Mouse (Mus musculus): ENCODE measurements around the gene Cfap299. TPM values are rescaled to one million over a fixed set of nuclear protein-coding genes. Genes with fewer than 3 reads are reported as not detected.
"Not testable (repeated sequence)": the region's sequence is repeated elsewhere in the genome, so short reads cannot be mapped to it uniquely, and the experiment has no call there.

The Cfap299 gene
- total and polyA plus RNA-seq, 2 experiments from 2014 or later = 0.81 to 5.3 TPM

- Histone ChIP-seq H3K36me3 (ENCODE audit: insufficient read depth) (no peaks in the 10 kb centered on the region), H3K9me3 (ENCODE audit: low read length) (no peaks in the 10 kb centered on the region), H3K27ac (ENCODE audit: low read depth, low read length) (no peak overlapping the region), H3K4me1 (ENCODE audit: insufficient read depth) (no peaks in the 10 kb centered on the region), H3K4me2 (ENCODE audit: low read depth) (no peak overlapping the region), H3K9ac (no peak overlapping the region), H3K4me3 (ENCODE audit: low read depth, low read length) (no peak overlapping the region), H3K27me3 (ENCODE audit: insufficient read depth, low read length) (no peaks in the 10 kb centered on the region)
- DNase-seq (no peak), ATAC-seq (no peak)
- 93% methylated on average over 4 of the region's 4 CpGs for WGBS
- no peak for TF ChIP-seq CTCF (IDR thresholded peaks at IDR 0.05; ENCODE audit: low read depth)
Measured at GRCm38 (mm10) chr5:98300079-98300478, 29.0 kb upstream of the Cfap299 start.

GRCm38 (mm10) chr5:98305673-98306072, 23.4 kb upstream of the Cfap299 start:
- no peak overlapping the region for H3K4me2 ChIP-seq (ENCODE audit: low read depth)
- DNase-seq = no peak
- H3K36me3 ChIP-seq (ENCODE audit: insufficient read depth) = no peaks in the 10 kb centered on the region
- no peak for TF ChIP-seq CTCF (IDR thresholded peaks at IDR 0.05; ENCODE audit: low read depth)
- no peak for ATAC-seq
- no peaks in the 10 kb centered on the region for H3K27me3 ChIP-seq (ENCODE audit: insufficient read depth, low read length)
- H3K4me1 ChIP-seq (ENCODE audit: insufficient read depth) = no peaks in the 10 kb centered on the region
- WGBS = 92% methylated on average over 4 of the region's 4 CpGs
- H3K4me3 ChIP-seq (ENCODE audit: low read depth, low read length) = no peak overlapping the region
- H3K27ac ChIP-seq (ENCODE audit: low read depth, low read length) = no peak overlapping the region
- H3K9ac ChIP-seq = no peak overlapping the region
- no peaks in the 10 kb centered on the region for H3K9me3 ChIP-seq (ENCODE audit: low read length)

GRCm38 (mm10) chr5:98306528-98306927, 22.6 kb upstream of the Cfap299 start:
- Histone ChIP-seq H3K9me3 (ENCODE audit: low read length) (no peaks in the 10 kb centered on the region), H3K4me2 (ENCODE audit: low read depth) (no peak overlapping the region), H3K36me3 (ENCODE audit: insufficient read depth) (no peaks in the 10 kb centered on the region), H3K4me3 (ENCODE audit: low read depth, low read length) (no peak overlapping the region), H3K4me1 (ENCODE audit: insufficient read depth) (no peaks in the 10 kb centered on the region), H3K27me3 (ENCODE audit: insufficient read depth, low read length) (no peaks in the 10 kb centered on the region), H3K9ac (no peak overlapping the region), H3K27ac (ENCODE audit: low read depth, low read length) (no peak overlapping the region)
- WGBS = 38% methylated on average over 9 of the region's 9 CpGs
- peak; percentile 14 for DNase-seq
- TF ChIP-seq CTCF (IDR thresholded peaks at IDR 0.05; ENCODE audit: low read depth) = no peak
- ATAC-seq = no peak

GRCm38 (mm10) chr5:98326625-98327024, 2.5 kb upstream of the Cfap299 start:
- H3K36me3 ChIP-seq (ENCODE audit: insufficient read depth) = no peaks in the 10 kb centered on the region
- H3K4me2 ChIP-seq (ENCODE audit: low read depth) = no peak overlapping the region
- no peaks in the 10 kb centered on the region for H3K9me3 ChIP-seq (ENCODE audit: low read length)
- no peak for TF ChIP-seq CTCF (IDR thresholded peaks at IDR 0.05; ENCODE audit: low read depth)
- no peak overlapping the region for H3K9ac ChIP-seq
- no peak overlapping the region for H3K4me3 ChIP-seq (ENCODE audit: low read depth, low read length)
- 77% methylated on average over 2 of the region's 2 CpGs for WGBS
- DNase-seq (no peak), ATAC-seq (no peak)
- H3K4me1 ChIP-seq (ENCODE audit: insufficient read depth) = no peaks in the 10 kb centered on the region
- H3K27me3 ChIP-seq (ENCODE audit: insufficient read depth, low read length) = no peaks in the 10 kb centered on the region
- H3K27ac ChIP-seq (ENCODE audit: low read depth, low read length) = no peak overlapping the region

- not testable (repeated sequence) for H3K4me1 ChIP-seq (ENCODE audit: insufficient read depth); H3K9ac ChIP-seq; H3K36me3 ChIP-seq (ENCODE audit: insufficient read depth); H3K4me3 ChIP-seq (ENCODE audit: low read depth, low read length); ATAC-seq; H3K27me3 ChIP-seq (ENCODE audit: insufficient read depth, low read length); DNase-seq; H3K4me2 ChIP-seq (ENCODE audit: low read depth); H3K27ac ChIP-seq (ENCODE audit: low read depth, low read length); H3K9me3 ChIP-seq (ENCODE audit: low read length)
- WGBS = 91% methylated on average over 16 of the region's 16 CpGs
Measured at GRCm38 (mm10) chr5:98343751-98344150, 14.6 kb downstream of the Cfap299 start.

GRCm38 (mm10) chr5:98344581-98344980, 15.5 kb downstream of the Cfap299 start:
- 69% methylated on average over 2 of the region's 2 CpGs for WGBS
- DNase-seq (peak; percentile 71), ATAC-seq (no peak; the same call in 1 of the 2 replicates)
- no peaks in the 10 kb centered on the region for H3K27me3 ChIP-seq (ENCODE audit: insufficient read depth, low read length)
- no peaks in the 10 kb centered on the region for H3K9me3 ChIP-seq (ENCODE audit: low read length)
- TF ChIP-seq CTCF (IDR thresholded peaks at IDR 0.05; ENCODE audit: low read depth) = peak; percentile 67
- H3K9ac ChIP-seq = no peak overlapping the region
- H3K4me1 ChIP-seq (ENCODE audit: insufficient read depth) = no peaks in the 10 kb centered on the region
- no peak overlapping the region for H3K4me2 ChIP-seq (ENCODE audit: low read depth)
- H3K4me3 ChIP-seq (ENCODE audit: low read depth, low read length) = no peak overlapping the region
- H3K27ac ChIP-seq (ENCODE audit: low read depth, low read length) = no peak overlapping the region
- H3K36me3 ChIP-seq (ENCODE audit: insufficient read depth) = no peaks in the 10 kb centered on the region

GRCm38 (mm10) chr5:98346067-98346466, 17.0 kb downstream of the Cfap299 start:
- WGBS = 65% methylated on average over 7 of the region's 7 CpGs

GRCm38 (mm10) chr5:98348605-98349004, 19.5 kb downstream of the Cfap299 start:
- H3K4me1 ChIP-seq (ENCODE audit: insufficient read depth) = no peaks in the 10 kb centered on the region
- no peak overlapping the region for H3K4me3 ChIP-seq (ENCODE audit: low read depth, low read length)
- H3K27me3 ChIP-seq (ENCODE audit: insufficient read depth, low read length) = no peaks in the 10 kb centered on the region
- WGBS = 8% methylated on average over 8 of the region's 8 CpGs
- DNase-seq = peak; percentile 91
- no peak overlapping the region for H3K9ac ChIP-seq
- H3K36me3 ChIP-seq (ENCODE audit: insufficient read depth) = no peaks in the 10 kb centered on the region
- peak; percentile 97 for TF ChIP-seq CTCF (IDR thresholded peaks at IDR 0.05; ENCODE audit: low read depth)
- peak; percentile 74 for ATAC-seq
- peak overlapping the region; percentile 26; the same call in 1 of the 2 replicates for H3K4me2 ChIP-seq (ENCODE audit: low read depth)
- H3K9me3 ChIP-seq (ENCODE audit: low read length) = no peaks in the 10 kb centered on the region
- no peak overlapping the region for H3K27ac ChIP-seq (ENCODE audit: low read depth, low read length)

More at GRCm38 (mm10) chr5:98346067-98346466, 17.0 kb downstream of the Cfap299 start:
- no peak overlapping the region for H3K4me2 ChIP-seq (ENCODE audit: low read depth)
- ATAC-seq = no peak
- H3K4me1 ChIP-seq (ENCODE audit: insufficient read depth) = no peaks in the 10 kb centered on the region
- no peaks in the 10 kb centered on the region for H3K27me3 ChIP-seq (ENCODE audit: insufficient read depth, low read length)
- no peak overlapping the region for H3K27ac ChIP-seq (ENCODE audit: low read depth, low read length)
- H3K9ac ChIP-seq = no peak overlapping the region
- H3K36me3 ChIP-seq (ENCODE audit: insufficient read depth) = no peaks in the 10 kb centered on the region
- DNase-seq = no peak
- no peak overlapping the region for H3K4me3 ChIP-seq (ENCODE audit: low read depth, low read length)
- TF ChIP-seq CTCF (IDR thresholded peaks at IDR 0.05; ENCODE audit: low read depth) = peak; percentile 58
- no peaks in the 10 kb centered on the region for H3K9me3 ChIP-seq (ENCODE audit: low read length)
